9 mouse cellular contexts compared by ENCODE assay signal in the genomic region with DNA sequence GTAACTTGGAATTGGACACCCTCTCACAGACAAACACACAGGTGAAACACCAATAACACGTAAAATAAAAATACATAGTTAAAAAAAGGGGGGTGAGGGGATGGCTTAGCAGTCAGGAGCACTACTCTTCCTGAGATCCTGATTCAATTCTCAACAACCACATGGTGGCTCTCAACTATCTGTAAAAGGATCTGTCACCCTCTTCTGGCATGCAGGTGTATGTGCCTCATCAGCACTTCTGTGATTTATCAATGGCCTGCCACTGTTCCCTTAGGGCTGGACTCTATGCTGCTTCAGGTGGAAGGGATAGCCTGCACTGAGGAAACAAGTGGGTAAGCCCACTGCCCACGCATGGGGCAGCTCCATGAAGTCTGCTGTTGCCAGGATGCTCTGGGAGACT.
DNase-seq lines count a peak whose midpoint lies in the region; ATAC-seq lines count a peak whose summit lies in the region.
"Had no signal": no experiment of that assay in that cellular context is flagged by ENCODE, and none has a peak within 500 bp of the region (broad histone marks: within the 10 kb centered on the region; RNA-seq: fewer than 3 reads in every experiment).

No protein-coding gene starts in this region.

- ATAC-seq in cerebellum, adult (ENCODE audit: insufficient number of reproducible peaks, low FRiP score, low TSS enrichment) = no peak

- DNase-seq in cerebellum, postnatal 10 days = peak; percentile 65 to 67
- DNase-seq in kidney, postnatal 25 days = peak; percentile 49 to 52
- DNase-seq in kidney, adult 18-20 months = no peak
- peak; percentile 53 for DNase-seq in right cerebral cortex, adult 18-20 months
- DNase-seq in right cerebral cortex, postnatal 14 days = no peak
- DNase-seq in T-cell, adult 2 months (ENCODE audit: low spot score) = peak; percentile 29
- no peak for DNase-seq in layer of hippocampus, adult 9-11 months
- DNase-seq: lung, embryonic 14.5 days had no signal

Comparison
In these comparisons a context has a peak if more than half of its experiments do, and no peak if none do; other contexts are left out.
1. DNase-seq: peak in cerebellum, postnatal 10 days (2 of 2), kidney, postnatal 25 days (2 of 2), right cerebral cortex, adult 18-20 months (single experiment) and T-cell, adult 2 months (single experiment); none in kidney, adult 18-20 months (single experiment), right cerebral cortex, postnatal 14 days (single experiment) and layer of hippocampus, adult 9-11 months (single experiment).